12 mouse cellular contexts compared by ENCODE assay signal in the genomic region with DNA sequence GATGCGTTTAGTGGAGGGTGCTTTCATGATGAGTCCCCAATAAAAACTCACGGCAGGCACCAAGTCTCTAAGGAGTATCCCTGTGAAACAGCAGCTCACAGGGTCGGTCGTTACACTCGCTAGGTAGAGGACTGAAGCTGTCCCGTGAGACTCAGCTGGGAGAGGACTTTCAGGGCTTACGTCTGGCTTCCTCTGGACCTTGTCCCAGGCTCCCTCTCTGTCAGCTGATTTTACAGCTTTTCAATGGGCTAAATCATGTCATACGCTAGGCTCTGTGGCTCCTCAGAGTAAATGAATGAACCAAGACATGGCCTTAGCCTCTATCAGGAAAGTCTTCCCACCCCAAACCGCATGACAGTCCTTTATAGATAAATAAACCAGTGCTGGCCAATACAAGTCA.
"Had no signal": no experiment of that assay in that cellular context is flagged by ENCODE, and none has a peak within 500 bp of the region (broad histone marks: within the 10 kb centered on the region; RNA-seq: fewer than 3 reads in every experiment).

No protein-coding gene starts in this region.

- H3K4me2 ChIP-seq: limb, embryonic 13.5 days; midbrain, embryonic 12.5 days; neural tube, embryonic 13.5 days had no signal

- H3K4me3 ChIP-seq: limb, embryonic 13.5 days; midbrain, embryonic 12.5 days; neural tube, embryonic 13.5 days had no signal

- H3K9me3 ChIP-seq: limb, embryonic 13.5 days; midbrain, embryonic 12.5 days; neural tube, embryonic 13.5 days had no signal

- H3K27me3 ChIP-seq: midbrain, embryonic 12.5 days had no signal

- ATAC-seq: hindbrain, embryonic 16.5 days; inflammation-experienced regulatory T-cells, adult 6 months; midbrain, embryonic 16.5 days had no signal

- DNase-seq: layer of hippocampus, postnatal 36 days; lung, adult 18-20 months; right cerebral cortex, adult 18-20 months; right cerebral cortex, postnatal 25 days; thymus, postnatal 4 days had no signal

- H3K27ac ChIP-seq: limb, embryonic 13.5 days; liver, embryonic 14.5 days; midbrain, embryonic 12.5 days; neural tube, embryonic 13.5 days had no signal

- H3K36me3 ChIP-seq: limb, embryonic 13.5 days; midbrain, embryonic 12.5 days; neural tube, embryonic 13.5 days had no signal

- H3K9ac ChIP-seq: limb, embryonic 13.5 days; liver, embryonic 14.5 days; midbrain, embryonic 12.5 days; neural tube, embryonic 13.5 days had no signal

- H3K4me1 ChIP-seq: limb, embryonic 13.5 days; midbrain, embryonic 12.5 days; neural tube, embryonic 13.5 days had no signal
